11 mouse cellular contexts compared by ENCODE assay signal in the genomic region with DNA sequence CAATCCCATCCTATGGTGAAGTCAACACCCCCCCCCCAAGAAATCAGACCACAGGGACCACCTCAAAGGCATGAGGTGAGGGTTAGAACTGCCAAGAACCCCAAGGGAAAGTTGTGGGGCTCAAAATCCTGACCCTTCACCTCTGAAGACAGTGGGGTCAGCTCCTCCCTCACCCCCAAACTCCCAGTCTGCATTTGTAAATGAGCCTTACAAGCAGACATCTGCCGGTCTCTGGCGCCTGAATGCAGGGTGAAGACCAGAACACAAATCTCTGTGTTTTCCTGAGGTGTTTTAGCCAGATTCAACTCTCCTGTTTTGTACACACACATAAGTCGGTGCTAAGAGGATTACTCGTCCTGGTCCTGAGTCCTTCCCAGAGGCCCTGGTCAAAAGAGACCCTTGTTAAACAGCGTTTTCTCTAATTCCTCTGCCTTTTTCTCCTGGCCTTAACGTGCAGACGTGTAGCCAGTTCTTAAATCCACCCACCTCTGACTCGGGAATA.
DNase-seq lines count a peak whose midpoint lies in the region; ATAC-seq lines count a peak whose summit lies in the region.
"Had no signal": no experiment of that assay in that cellular context is flagged by ENCODE, and none has a peak within 500 bp of the region (broad histone marks: within the 10 kb centered on the region; RNA-seq: fewer than 3 reads in every experiment).

No protein-coding gene starts in this region.

- H3K27me3 ChIP-seq in kidney, embryonic 15.5 days = no peaks in the 10 kb centered on the region
- H3K27me3 ChIP-seq in forebrain, embryonic 12.5 days = peaks cover 37% of the 10 kb centered on the region
- H3K27me3 ChIP-seq in limb, embryonic 15.5 days = no peaks in the 10 kb centered on the region
- no peaks in the 10 kb centered on the region for H3K27me3 ChIP-seq in stomach, embryonic 16.5 days (ENCODE audit: control insufficient read depth, insufficient read depth, low read length)

- 0 out of 2 replicates have a peak overlapping the region, but pooled peaks have one; percentile 15 for H3K4me2 ChIP-seq in kidney, embryonic 15.5 days
- peak overlapping the region; percentile 26 for H3K4me2 ChIP-seq in forebrain, embryonic 12.5 days
- H3K4me2 ChIP-seq in limb, embryonic 15.5 days = no peak overlapping the region
- H3K4me2 ChIP-seq in stomach, embryonic 16.5 days (ENCODE audit: low read depth, low read length) = no peak overlapping the region

- no peaks in the 10 kb centered on the region for H3K36me3 ChIP-seq in kidney, embryonic 15.5 days
- no peaks in the 10 kb centered on the region for H3K36me3 ChIP-seq in forebrain, embryonic 12.5 days (replicated peaks)
- H3K36me3 ChIP-seq in limb, embryonic 15.5 days = no peaks in the 10 kb centered on the region
- H3K36me3 ChIP-seq in stomach, embryonic 16.5 days (ENCODE audit: control insufficient read depth, insufficient read depth, low read length) = no peaks in the 10 kb centered on the region

- no peak overlapping the region for H3K4me3 ChIP-seq in kidney, embryonic 15.5 days (replicated peaks)
- H3K4me3 ChIP-seq in forebrain, embryonic 12.5 days (replicated peaks) = 0 out of 2 replicates have a peak overlapping the region, but pooled peaks have one; percentile 1
- H3K4me3 ChIP-seq in limb, embryonic 15.5 days = no peak overlapping the region
- no peak overlapping the region for H3K4me3 ChIP-seq in stomach, embryonic 16.5 days (replicated peaks; ENCODE audit: low read length)
- H3K4me3 ChIP-seq: heart, adult 2 months had no signal

- peaks cover 13% of the 10 kb centered on the region for H3K4me1 ChIP-seq in kidney, embryonic 15.5 days
- peaks cover 22% of the 10 kb centered on the region for H3K4me1 ChIP-seq in forebrain, embryonic 12.5 days
- H3K4me1 ChIP-seq in limb, embryonic 15.5 days = peaks cover 11% of the 10 kb centered on the region
- peaks cover 5% of the 10 kb centered on the region; the same call in 1 of the 2 replicates for H3K4me1 ChIP-seq in stomach, embryonic 16.5 days (ENCODE audit: control insufficient read depth, insufficient read depth, low read length)

- H3K9ac ChIP-seq in kidney, embryonic 15.5 days = no peak overlapping the region
- H3K9ac ChIP-seq in forebrain, embryonic 12.5 days = peak overlapping the region; percentile 36
- H3K9ac ChIP-seq in limb, embryonic 15.5 days = no peak overlapping the region
- H3K9ac ChIP-seq in stomach, embryonic 16.5 days (ENCODE audit: low read length) = peak overlapping the region; percentile 0; the same call in 1 of the 2 replicates
- H3K9ac ChIP-seq: liver, postnatal 0 days had no signal

- WGBS in kidney, embryonic 15.5 days = 17% methylated on average over 8 of the region's 8 CpGs
- 3% methylated on average over 8 of the region's 8 CpGs for WGBS in forebrain, embryonic 12.5 days
- WGBS in limb, embryonic 15.5 days = 22% methylated on average over 8 of the region's 8 CpGs
- WGBS in stomach, embryonic 16.5 days = 23% methylated on average over 8 of the region's 8 CpGs

- DNase-seq in kidney, adult 11 months = no peak
- no peak for DNase-seq in thymus, adult 18-20 months
- no peak for DNase-seq in left cerebral cortex, postnatal 10 days (ENCODE audit: extremely low spot score in 1 of 2, low spot score in 2 of 2)
- DNase-seq: cerebellum, postnatal 10 days; heart, adult 2 months; kidney, postnatal 25 days; liver, postnatal 0 days had no signal

- H3K9me3 ChIP-seq in kidney, embryonic 15.5 days (replicated peaks) = 0 out of 2 replicates have a peak, but pooled peaks cover 5% of the 10 kb centered on the region
- H3K9me3 ChIP-seq in forebrain, embryonic 12.5 days = 0 out of 2 replicates have a peak, but pooled peaks cover 7% of the 10 kb centered on the region
- H3K9me3 ChIP-seq in limb, embryonic 15.5 days = no peaks in the 10 kb centered on the region
- H3K9me3 ChIP-seq in stomach, embryonic 16.5 days (replicated peaks; ENCODE audit: control insufficient read depth, low read length) = no peaks in the 10 kb centered on the region; the same call in 1 of the 2 replicates

- no peak for ATAC-seq in kidney, embryonic 15.5 days (replicated peaks; ENCODE audit: low FRiP score)
- ATAC-seq in forebrain, embryonic 12.5 days (ENCODE audit: low FRiP score) = 0 out of 2 replicates have a peak, but pooled peaks have one; percentile 6
- no peak for ATAC-seq in limb, embryonic 15.5 days (ENCODE audit: insufficient number of reproducible peaks, low FRiP score, low TSS enrichment, low read depth)
- no peak for ATAC-seq in stomach, embryonic 16.5 days (ENCODE audit: insufficient read depth, low FRiP score)
- ATAC-seq: liver, postnatal 0 days had no signal

- intact Hi-C loops in left cerebral cortex, postnatal 10 days (cut with DNase I) = no loop called here

- no peak overlapping the region for H3K27ac ChIP-seq in kidney, embryonic 15.5 days
- H3K27ac ChIP-seq in forebrain, embryonic 12.5 days = peak overlapping the region; percentile 66
- H3K27ac ChIP-seq in limb, embryonic 15.5 days = 0 out of 2 replicates have a peak overlapping the region, but pooled peaks have one; percentile 27
- H3K27ac ChIP-seq in stomach, embryonic 16.5 days (ENCODE audit: low read length) = no peak overlapping the region
- H3K27ac ChIP-seq: heart, adult 2 months had no signal

Comparison
In these comparisons a context has a peak if more than half of its experiments do, and no peak if none do; other contexts are left out.
1. H3K27ac ChIP-seq: peak in forebrain, embryonic 12.5 days (single experiment) and limb, embryonic 15.5 days (single experiment); none in kidney, embryonic 15.5 days (single experiment) and stomach, embryonic 16.5 days (single experiment).
2. H3K4me2 ChIP-seq: peak in kidney, embryonic 15.5 days (single experiment) and forebrain, embryonic 12.5 days (single experiment); none in limb, embryonic 15.5 days (single experiment) and stomach, embryonic 16.5 days (single experiment).
3. H3K9ac ChIP-seq: peak in forebrain, embryonic 12.5 days (single experiment) and stomach, embryonic 16.5 days (single experiment); none in kidney, embryonic 15.5 days (single experiment) and limb, embryonic 15.5 days (single experiment).